Mouse (Mus musculus) cerebellum, adult 9-10 months (tissue): ENCODE results near the gene Olfr491.

Source experiments
- DNase-seq: peaks from one replicate; pipeline ENCODE4 v3.0.0; 2022

Olfr491 gene

DNA sequence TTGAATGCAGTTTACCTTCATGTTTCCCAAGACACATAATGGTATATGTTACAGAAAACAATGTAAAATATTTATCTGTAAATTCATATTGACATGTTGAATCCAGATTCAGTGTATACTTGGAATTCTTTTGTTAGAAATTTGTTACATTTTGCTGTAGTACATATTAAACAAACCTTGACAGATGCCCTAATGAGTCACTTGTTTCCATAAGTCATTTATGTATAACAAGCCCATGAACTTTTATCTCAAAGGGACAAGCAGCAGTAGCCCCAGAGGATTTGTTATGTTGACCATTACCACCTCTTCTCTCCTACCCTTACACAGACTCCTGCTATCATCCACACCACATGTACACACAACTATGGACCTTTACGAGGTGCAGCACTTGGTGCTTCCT is at the start of gene Olfr491:
Gene Olfr491, plus strand, starts transcription at position 301 of the 400 bp plus-strand sequence.
- DNase-seq, result no peak

DNA sequence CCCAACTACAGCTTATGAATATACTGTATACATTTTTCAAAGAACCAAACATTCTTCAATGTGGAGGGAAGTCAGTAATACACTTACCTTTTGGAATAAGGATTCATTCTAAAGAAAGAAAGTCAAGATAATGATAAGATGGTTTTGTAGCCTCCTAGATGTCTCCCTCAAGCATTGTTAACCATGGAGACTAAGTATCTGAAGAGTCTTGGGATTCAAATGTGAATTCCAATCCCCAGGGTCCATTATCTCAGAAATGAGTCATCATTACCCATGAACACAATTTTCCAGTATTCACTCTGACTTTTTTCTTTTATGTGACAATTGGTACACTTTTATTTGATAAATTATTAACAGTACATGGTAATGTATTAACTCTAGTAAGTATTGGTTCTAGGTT is 24.4 kb upstream of the Olfr491 start, which contains the start of gene Olfr490:
Gene Olfr490, minus strand, starts transcription at position 101 of the 400 bp plus-strand sequence.
- DNase-seq, result no peak

DNA sequence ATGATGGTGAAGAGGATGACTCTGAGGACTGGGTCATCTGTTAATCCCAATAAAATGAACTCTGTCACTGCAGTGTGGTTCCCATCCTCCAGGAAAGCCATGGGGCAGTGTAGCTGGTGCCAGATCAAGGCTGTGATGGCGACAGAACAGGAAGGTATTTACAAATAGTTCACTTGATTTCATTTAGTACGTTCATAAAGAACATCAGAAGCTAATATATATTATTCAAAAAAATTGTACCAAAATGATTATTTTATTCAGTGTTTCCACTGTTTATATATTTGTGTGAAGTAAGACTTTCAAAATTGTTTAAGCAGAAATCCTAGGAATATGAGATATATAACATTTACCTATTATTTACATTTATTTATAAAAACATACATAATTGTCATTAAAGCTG is 10.3 kb downstream of the Olfr491 start, which contains the start of gene Olfr492:
Gene Olfr492, minus strand, starts transcription at position 101 of the 400 bp plus-strand sequence.
- no peak for DNase-seq

DNA sequence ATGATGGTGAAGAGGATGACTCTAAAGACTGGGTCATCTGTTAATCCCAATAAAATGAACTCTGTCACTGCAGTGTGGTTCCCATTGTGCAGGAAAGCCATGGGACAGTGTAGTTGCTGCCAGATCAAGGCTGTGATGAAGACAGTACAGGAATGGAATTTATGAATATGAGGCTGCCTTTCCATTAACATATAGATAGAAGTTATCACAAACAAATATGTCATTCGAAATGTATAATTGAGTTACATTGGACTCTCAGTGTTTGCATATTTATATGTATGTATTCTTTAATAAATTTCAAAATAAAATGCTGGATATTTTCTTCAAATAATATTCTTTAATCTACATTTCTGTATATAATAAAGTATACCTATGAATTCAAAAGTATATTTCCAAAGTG is 33.6 kb downstream of the Olfr491 start, which contains the start of gene Olfr493:
Gene Olfr493, minus strand, starts transcription at position 101 of the 400 bp plus-strand sequence.
- no peak for DNase-seq

DNA sequence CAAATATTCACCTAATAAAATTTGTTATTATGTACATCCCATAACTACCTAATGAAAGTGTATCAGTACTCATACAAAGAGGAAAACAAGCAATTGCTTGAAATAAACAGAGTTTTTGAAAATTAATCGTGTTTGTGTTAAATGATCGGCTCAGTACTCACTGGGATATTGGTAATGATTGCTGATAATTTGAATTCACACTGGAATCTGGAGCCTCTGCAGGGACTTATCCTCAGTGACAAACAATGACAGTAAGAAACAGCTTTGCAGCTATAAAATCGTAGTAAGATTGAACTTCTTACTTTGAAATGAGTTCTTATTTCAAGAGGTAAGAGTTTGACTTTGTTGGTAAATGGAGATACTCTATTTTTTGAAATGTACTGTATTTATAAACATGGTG is 51.8 kb downstream of the Olfr491 start, which contains the start of gene Olfr494:
Gene Olfr494, plus strand, starts transcription at position 301 of the 400 bp plus-strand sequence.
- DNase-seq, result no peak
